Mouse (Mus musculus) pancreas, adult 10 weeks (tissue): ENCODE data around the gene Cyp2b13. TPM values are rescaled to one million over a fixed set of nuclear protein-coding genes. Genes with fewer than 3 reads are reported as not detected.

Experiments
- polyA plus RNA-seq: library from polyadenylated mRNA; stranded (reverse); fragments of 350-450 nt; fragmentation: Illumina TruSeq; extraction: RNeasy Lipid Tissue Mini Kit (QIAGEN cat#74804); gene quantifications from one replicate; pipeline ENCODE4 v1.2.3, GENCODE M21; 2015; ENCODE audit warnings: low read depth, low replicate concordance; ENCODE audit not compliant: insufficient read depth

Gene Cyp2b13
- not detected for polyA plus RNA-seq

GRCm38 (mm10) chr7:26061197-26061596 is at the start of gene Cyp2b13:
Cyp2b13 (plus strand) TSS chr7:26061497.

Other genes starting within 250 kb of the Cyp2b13 start
- gene Cyp2s1, start 244.6 kb upstream of the Cyp2b13 start, polyA plus RNA-seq: 7.6 TPM
- not detected for gene Cyp2b10, start 163.9 kb upstream of the Cyp2b13 start, polyA plus RNA-seq
- not detected for gene Cyp2b9, start 111.9 kb downstream of the Cyp2b13 start, polyA plus RNA-seq
- not detected for gene Vmn1r184, start 198.8 kb downstream of the Cyp2b13 start, polyA plus RNA-seq
- gene Cyp2a4, start 245.7 kb downstream of the Cyp2b13 start, polyA plus RNA-seq: not detected